Mouse (Mus musculus): Measurements from ENCODE around the gene Cyp2c23.

Gene Cyp2c23

GRCm38 (mm10) chr19:43966481-43966880 is 62.5 kb downstream of the Cyp2c23 start:
- no peak for DNase-seq

GRCm38 (mm10) chr19:43965496-43966085 is 63.4 kb downstream of the Cyp2c23 start:
- peak; percentile 18 to 31 for DNase-seq

GRCm38 (mm10) chr19:43962795-43963194 is 66.2 kb downstream of the Cyp2c23 start:
- no peak for DNase-seq

DNA sequence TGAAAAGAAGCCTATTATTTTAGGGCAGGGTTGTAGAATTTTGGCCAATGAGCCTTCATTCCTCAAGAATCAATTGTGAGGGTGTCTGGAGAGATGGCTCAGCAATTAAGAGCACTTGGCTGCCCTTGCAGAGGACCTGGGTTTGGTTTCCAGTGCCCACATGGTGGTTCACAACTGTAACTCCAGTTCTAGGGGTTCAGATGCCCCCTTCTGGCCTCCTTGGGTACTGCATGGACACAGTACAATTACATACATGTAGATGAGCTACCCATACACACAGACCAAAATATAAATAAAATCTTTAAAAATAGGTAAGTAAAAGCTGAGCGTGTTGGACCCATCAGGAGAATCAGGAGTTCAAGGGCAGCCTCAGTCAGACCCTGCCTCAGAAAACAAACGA is 67.8 kb downstream of the Cyp2c23 start:
- no peak for DNase-seq

DNA sequence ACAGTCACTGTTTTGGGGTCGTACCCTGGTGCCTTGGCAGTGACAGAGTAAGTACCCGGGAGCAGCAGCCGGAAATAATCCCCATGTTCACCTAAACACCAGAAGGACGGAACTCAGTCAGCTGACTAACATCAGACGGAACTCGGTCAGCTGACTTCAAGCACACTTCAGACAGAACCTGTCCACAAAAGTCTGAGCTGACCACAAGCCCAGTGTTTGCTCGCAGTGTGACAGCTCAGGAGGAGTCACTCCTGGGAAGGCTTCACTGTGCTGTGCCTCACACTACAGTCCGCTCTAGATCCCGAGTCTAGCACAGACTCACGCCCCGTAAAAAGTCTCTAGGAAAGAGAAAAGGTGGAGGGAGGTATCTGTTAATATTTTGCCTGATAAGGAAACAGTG is 69.0 kb downstream of the Cyp2c23 start:
- peak in 1 of 2 experiments; percentile 56 for DNase-seq

DNA sequence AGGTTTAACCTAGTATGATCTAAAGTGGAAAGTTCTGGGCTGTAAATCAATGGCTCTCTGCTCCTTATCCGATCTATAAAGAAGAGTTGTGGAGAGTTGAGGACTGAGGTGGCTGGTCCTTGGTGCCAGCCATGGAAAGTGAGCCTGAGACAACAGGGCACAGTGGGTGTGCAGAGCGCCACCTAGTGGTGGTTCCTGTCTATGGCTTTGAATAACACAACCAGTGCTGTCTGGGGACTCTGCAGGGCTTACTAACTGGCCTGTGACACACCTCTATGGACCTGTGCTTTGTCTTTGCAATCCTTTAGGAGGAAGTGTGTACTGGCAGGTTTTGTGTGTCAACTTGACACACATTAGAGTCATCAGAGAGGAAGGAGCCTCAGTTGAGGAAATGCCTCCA is 69.8 kb downstream of the Cyp2c23 start:
- peak; percentile 63 to 78 for DNase-seq

DNA sequence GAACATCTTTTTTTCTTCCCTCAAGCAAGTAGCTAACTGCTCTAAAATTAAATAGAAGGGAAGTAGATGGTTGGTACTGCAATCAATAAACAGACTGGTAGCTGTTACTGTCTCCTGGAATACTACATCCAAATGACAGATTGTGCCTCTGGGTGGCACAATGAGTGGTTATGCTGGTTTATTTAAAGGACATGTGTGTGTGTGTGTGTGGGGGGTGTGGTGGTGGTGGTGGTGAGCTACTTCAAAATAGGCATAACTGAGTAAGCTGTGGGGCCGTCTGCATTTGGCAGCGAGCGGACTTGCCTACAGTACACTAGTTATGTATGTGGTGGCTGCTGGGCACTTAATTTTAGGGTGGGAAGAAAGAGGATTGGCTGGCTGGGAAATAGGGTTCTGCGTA is 71.1 kb downstream of the Cyp2c23 start:
- DNase-seq: no peak

- DNase-seq: no peak
Observed at GRCm38 (mm10) chr19:43957402-43957801, 71.6 kb downstream of the Cyp2c23 start.

DNA sequence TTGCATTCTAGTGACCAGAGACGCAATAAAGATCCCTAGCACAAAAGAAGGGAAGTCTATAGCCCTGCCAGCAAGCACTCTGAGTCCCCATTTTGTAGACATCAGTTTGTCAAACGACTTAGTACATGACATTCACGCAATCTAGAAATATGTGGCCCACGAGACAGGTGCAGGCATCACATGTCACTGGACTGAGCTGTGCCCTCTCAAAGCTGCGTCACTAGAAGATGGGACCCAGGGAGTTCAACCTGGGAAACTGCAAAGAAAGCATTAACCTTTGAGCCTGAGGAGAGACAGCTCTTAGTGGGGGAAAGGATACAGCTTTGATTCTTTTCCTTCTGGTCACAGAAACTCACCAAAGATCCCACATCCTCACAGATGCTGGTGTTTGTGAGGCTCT is 73.7 kb downstream of the Cyp2c23 start:
- no peak for DNase-seq

Data from lung, postnatal 4 days (tissue).